Mouse (Mus musculus) skeletal muscle tissue, postnatal 0 days (tissue): ENCODE measurements around the gene Sv2b. TPM values are rescaled to one million over a fixed set of nuclear protein-coding genes. Genes with fewer than 3 reads are reported as not detected.

ENCODE experiments used
- polyA plus RNA-seq: library from polyadenylated mRNA; unstranded; fragments of >200 nt; fragmentation: Nextera tagmentation; extraction: Ambion mirVana; gene quantifications from 2 replicates; pipeline ENCODE4 v1.2.1, GENCODE M21; 2015

Sv2b gene
- 2.1 and 2.2 TPM in 2 replicates for polyA plus RNA-seq

DNA sequence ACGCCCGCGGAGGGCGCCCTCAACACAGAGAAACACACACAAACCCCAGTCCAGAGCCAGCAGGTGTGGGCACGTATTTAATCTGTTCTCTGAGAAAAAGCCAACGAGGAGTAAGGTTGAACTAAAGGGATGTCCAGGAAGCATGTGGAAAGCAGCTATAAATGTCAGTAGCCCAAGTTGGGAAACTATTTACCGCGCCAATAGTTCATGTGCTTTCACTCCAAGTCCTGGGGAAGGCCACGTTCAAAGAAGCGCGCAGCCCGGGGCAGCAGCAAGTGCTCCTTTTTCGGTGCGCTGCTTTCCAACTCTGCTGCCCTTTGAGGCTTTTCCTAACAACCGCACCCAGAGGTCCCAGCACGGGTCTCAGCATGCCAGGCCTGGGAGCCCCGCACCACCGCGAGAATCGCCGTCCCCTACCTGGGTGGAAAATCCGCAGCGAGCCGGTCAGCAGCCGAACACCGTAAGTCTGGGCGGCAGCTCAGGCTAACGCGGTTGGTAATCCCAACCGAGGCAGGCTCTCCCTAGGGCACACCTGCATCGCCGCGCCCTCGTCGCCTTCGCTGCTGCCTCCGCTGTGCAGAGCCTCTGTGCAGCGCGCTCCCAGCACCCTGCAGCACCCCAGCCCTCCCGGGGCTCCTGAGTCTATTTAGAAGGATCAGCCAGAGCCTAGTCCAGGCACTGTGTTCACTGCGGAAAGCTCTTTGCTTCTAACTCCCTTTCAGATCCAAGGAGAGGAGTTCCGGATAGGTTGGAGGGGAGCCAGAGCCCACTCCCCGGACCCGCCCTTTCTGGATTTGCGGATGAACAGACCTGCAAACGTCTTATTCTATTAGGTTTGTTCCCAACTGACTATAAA is at the start of gene Sv2b:
Sv2b (minus strand) TSS at position 806 of the 856 bp plus-strand sequence.

Other genes with a start within 250 kb of the Sv2b start
- 41.0 and 43.3 TPM in 2 replicates for gene Akap13, start 146.3 kb upstream of the Sv2b start, polyA plus RNA-seq